Mouse (Mus musculus): ENCODE measurements around the gene Ctss.
"Not testable (repeated sequence)": the region's sequence is repeated elsewhere in the genome, so short reads cannot be mapped to it uniquely, and the experiment has no call there.

- TF ChIP-seq POLR2A (IDR thresholded peaks at IDR 0.05; ENCODE audit: low read depth, low read length); CTCF (IDR thresholded peaks at IDR 0.05; ENCODE audit: borderline replicate concordance, insufficient read depth, low read length): not testable (repeated sequence)
These were observed 14.6 kb downstream of the Ctss start for GRCm38 (mm10) chr3:95541186-95541585.

Data from embryonic fibroblast, embryonic 13.5 days (primary cell).